Mouse (Mus musculus) hindbrain, embryonic 11.5 days (tissue): ENCODE measurements around the gene Drosha. TPM values are rescaled to one million over a fixed set of nuclear protein-coding genes. Genes with fewer than 3 reads are reported as not detected.

ENCODE experiments used
- ATAC-seq: fragments of 200-750 bp; cut with Nextera tagmentation; 2 replicates; pipeline ENCODE4 v1.8.0; 2017; ENCODE audit warnings: mild to moderate bottlenecking, moderate TSS enrichment, moderate library complexity; ENCODE audit not compliant: low FRiP score
- DNase-seq: peaks from one replicate; pipeline ENCODE4 v3.0.0-alpha.2; 2015; ENCODE audit warnings: low spot score
- H3K27ac ChIP-seq: fragments of 300-500 bp; sonication (generic); 2 replicates; pipeline ENCODE4 v1.5.1; 2014; ENCODE audit warnings: mild to moderate bottlenecking, low read depth, low read length
- H3K27me3 ChIP-seq: fragments of 300-500 bp; sonication (generic); 2 replicates; pipeline ENCODE4 v1.6.1; 2014; ENCODE audit warnings: mild to moderate bottlenecking, low read length, moderate library complexity, mixed read lengths; ENCODE audit not compliant: control insufficient read depth, insufficient read depth
- H3K36me3 ChIP-seq: fragments of 300-500 bp; sonication (generic); 2 replicates; pipeline ENCODE4 v1.6.1; 2014; ENCODE audit warnings: mild to moderate bottlenecking, low read length, moderate library complexity, mixed read lengths; ENCODE audit not compliant: control insufficient read depth, insufficient read depth
- H3K4me1 ChIP-seq: fragments of 300-500 bp; sonication (generic); replicated peaks from 2 replicates; pipeline ENCODE4 v1.6.1; 2014; ENCODE audit warnings: low read length, mixed read lengths; ENCODE audit not compliant: control insufficient read depth, insufficient read depth
- H3K4me2 ChIP-seq: fragments of 300-500 bp; sonication (generic); replicated peaks from 2 replicates; pipeline ENCODE4 v1.6.1; 2014; ENCODE audit warnings: mild to moderate bottlenecking, low read depth, low read length
- H3K4me3 ChIP-seq: fragments of 300-500 bp; sonication (generic); 2 replicates; pipeline ENCODE4 v1.5.1; 2014; ENCODE audit warnings: low read depth, low read length
- H3K9ac ChIP-seq: fragments of 300-500 bp; sonication (generic); 2 replicates; pipeline ENCODE4 v1.6.1; 2014; ENCODE audit warnings: low read depth, low read length
- H3K9me3 ChIP-seq: fragments of 300-500 bp; sonication (generic); 2 replicates; pipeline ENCODE4 v1.6.1; 2016; ENCODE audit warnings: low read length; ENCODE audit not compliant: control insufficient read depth
- WGBS: fragments of 180-500 bp; shearing (Covaris S2); extraction: QIAGEN DNeasy Blood & Tissue Kit; methylation state at CpG from one replicate; pipeline ENCODE4 v1.1.7; 2014; 5-methylcytosine and 5-hydroxymethylcytosine counted together
- polyA plus RNA-seq: library from polyadenylated mRNA; unstranded; fragments of >200 nt; fragmentation: Nextera tagmentation; extraction: Ambion mirVana; gene quantifications from 2 replicates; pipeline ENCODE4 v1.2.1, GENCODE M21; 2014

The Drosha gene
- polyA plus RNA-seq, 1 experiment from 2014 or later = 68.4 TPM

- no peak for ATAC-seq
- Histone ChIP-seq H3K9me3 (no peaks in the 10 kb centered on the region), H3K27me3 (no peaks in the 10 kb centered on the region), H3K4me3 (no peak overlapping the region), H3K4me2 (no peak overlapping the region), H3K9ac (no peak overlapping the region), H3K27ac (no peak overlapping the region), H3K4me1 (no peaks in the 10 kb centered on the region), H3K36me3 (peaks cover 11% of the 10 kb centered on the region; the same call in 1 of the 2 replicates)
- DNase-seq = no peak
- WGBS = 96% methylated on average over 8 of the region's 8 CpGs
These were observed 55.3 kb downstream of the Drosha start for GRCm38 (mm10) chr15:12879937-12880336.

GRCm38 (mm10) chr15:12884855-12885254 is 60.2 kb downstream of the Drosha start:
- no peak overlapping the region for H3K4me3 ChIP-seq
- H3K36me3 ChIP-seq = peaks cover 13% of the 10 kb centered on the region; the same call in 1 of the 2 replicates
- no peak overlapping the region for H3K4me2 ChIP-seq
- H3K4me1 ChIP-seq = no peaks in the 10 kb centered on the region
- H3K9ac ChIP-seq = no peak overlapping the region
- WGBS = 92% methylated on average over 15 of the region's 15 CpGs
- ATAC-seq (no peak), DNase-seq (no peak)
- H3K27ac ChIP-seq = no peak overlapping the region
- no peaks in the 10 kb centered on the region for H3K9me3 ChIP-seq
- no peaks in the 10 kb centered on the region for H3K27me3 ChIP-seq

- H3K4me2 ChIP-seq = no peak overlapping the region
- H3K27ac ChIP-seq = no peak overlapping the region
- H3K4me1 ChIP-seq = no peaks in the 10 kb centered on the region
- H3K9me3 ChIP-seq = no peaks in the 10 kb centered on the region
- ATAC-seq (no peak), DNase-seq (no peak)
- no peak overlapping the region for H3K9ac ChIP-seq
- no peak overlapping the region for H3K4me3 ChIP-seq
- peaks cover 13% of the 10 kb centered on the region; the same call in 1 of the 2 replicates for H3K36me3 ChIP-seq
- WGBS = 96% methylated on average over 11 of the region's 11 CpGs
- H3K27me3 ChIP-seq = no peaks in the 10 kb centered on the region
These were observed 60.7 kb downstream of the Drosha start for GRCm38 (mm10) chr15:12885361-12885760.

GRCm38 (mm10) chr15:12887206-12887605 is 62.6 kb downstream of the Drosha start:
- H3K27ac ChIP-seq = no peak overlapping the region
- peaks cover 9% of the 10 kb centered on the region; the same call in 1 of the 2 replicates for H3K36me3 ChIP-seq
- no peaks in the 10 kb centered on the region for H3K27me3 ChIP-seq
- DNase-seq = no peak
- no peak overlapping the region for H3K4me2 ChIP-seq
- H3K9me3 ChIP-seq = no peaks in the 10 kb centered on the region
- no peak for ATAC-seq
- H3K4me1 ChIP-seq = no peaks in the 10 kb centered on the region
- no peak overlapping the region for H3K4me3 ChIP-seq
- H3K9ac ChIP-seq = no peak overlapping the region
- WGBS = 94% methylated on average over 8 of the region's 8 CpGs

- H3K4me1 ChIP-seq = no peaks in the 10 kb centered on the region
- DNase-seq = no peak
- WGBS = 91% methylated on average over 4 of the region's 4 CpGs
- no peak for ATAC-seq
- H3K9me3 ChIP-seq = no peaks in the 10 kb centered on the region
- no peak overlapping the region for H3K9ac ChIP-seq
- no peak overlapping the region for H3K4me3 ChIP-seq
- no peak overlapping the region for H3K4me2 ChIP-seq
- peaks cover 8% of the 10 kb centered on the region; the same call in 1 of the 2 replicates for H3K36me3 ChIP-seq
- H3K27me3 ChIP-seq = no peaks in the 10 kb centered on the region
- H3K27ac ChIP-seq = no peak overlapping the region
These were observed 63.7 kb downstream of the Drosha start for GRCm38 (mm10) chr15:12888312-12888711.

- H3K36me3 ChIP-seq = peaks cover 7% of the 10 kb centered on the region; the same call in 1 of the 2 replicates
- no peak overlapping the region for H3K27ac ChIP-seq
- H3K27me3 ChIP-seq = no peaks in the 10 kb centered on the region
- H3K9me3 ChIP-seq = no peaks in the 10 kb centered on the region
- 94% methylated on average over 11 of the region's 11 CpGs for WGBS
- no peaks in the 10 kb centered on the region for H3K4me1 ChIP-seq
- no peak overlapping the region for H3K4me3 ChIP-seq
- no peak overlapping the region for H3K4me2 ChIP-seq
- no peak overlapping the region for H3K9ac ChIP-seq
- no peak for DNase-seq
- ATAC-seq = no peak
These were observed 65.3 kb downstream of the Drosha start for GRCm38 (mm10) chr15:12889909-12890308.

GRCm38 (mm10) chr15:12895426-12895825 is 70.8 kb downstream of the Drosha start:
- WGBS = 94% methylated on average over 13 of the region's 13 CpGs
- Histone ChIP-seq H3K9me3 (no peaks in the 10 kb centered on the region), H3K36me3 (peaks cover 7% of the 10 kb centered on the region; the same call in 1 of the 2 replicates), H3K27ac (no peak overlapping the region), H3K9ac (no peak overlapping the region), H3K4me3 (no peak overlapping the region), H3K27me3 (no peaks in the 10 kb centered on the region), H3K4me1 (no peaks in the 10 kb centered on the region), H3K4me2 (no peak overlapping the region)
- ATAC-seq = no peak
- DNase-seq = no peak

- peaks cover 8% of the 10 kb centered on the region; the same call in 1 of the 2 replicates for H3K36me3 ChIP-seq
- WGBS = 96% methylated on average over 18 of the region's 18 CpGs
These were observed 71.7 kb downstream of the Drosha start for GRCm38 (mm10) chr15:12896022-12897009.

More at GRCm38 (mm10) chr15:12896022-12897009, 71.7 kb downstream of the Drosha start:
- no peaks in the 10 kb centered on the region for H3K27me3 ChIP-seq
- DNase-seq = no peak
- H3K9me3 ChIP-seq = no peaks in the 10 kb centered on the region
- H3K27ac ChIP-seq = no peak overlapping the region
- H3K9ac ChIP-seq = no peak overlapping the region
- H3K4me3 ChIP-seq = no peak overlapping the region
- H3K4me1 ChIP-seq = no peaks in the 10 kb centered on the region
- no peak overlapping the region for H3K4me2 ChIP-seq
- no peak for ATAC-seq
